Mouse (Mus musculus) splenic B cell, adult 2 months (primary cell): ENCODE results near the gene BC107364.
A peak's percentile ranks its signal among the peaks of the same experiment; 100 is the strongest.
"Not testable (repeated sequence)": the region's sequence is repeated elsewhere in the genome, so short reads cannot be mapped to it uniquely, and the experiment has no call there.

Source experiments
- DNase-seq: peaks from one replicate; pipeline ENCODE4 v3.0.0-alpha.2; 2011; ENCODE audit warnings: low read depth, low spot score
- H3K27me3 ChIP-seq: 2 replicates; pipeline ENCODE4 v1.6.1; 2012; ENCODE audit warnings: mild to moderate bottlenecking, low read length, moderate library complexity, mixed read lengths; ENCODE audit not compliant: control insufficient read depth, poor library complexity, insufficient read depth, severe bottlenecking
- H3K36me3 ChIP-seq: 2 replicates; pipeline ENCODE4 v1.6.1; 2012; ENCODE audit warnings: mild to moderate bottlenecking, low read length, moderate library complexity, mixed read lengths; ENCODE audit not compliant: control insufficient read depth, poor library complexity, insufficient read depth, severe bottlenecking

Gene BC107364

GRCm38 (mm10) chr3:96416595-96416994, 35.5 kb downstream of the BC107364 start:
- Histone ChIP-seq H3K27me3 (0 out of 2 replicates have a peak, but pooled peaks cover 2% of the 10 kb centered on the region), H3K36me3 (no peaks in the 10 kb centered on the region)
- no peak for DNase-seq

DNA sequence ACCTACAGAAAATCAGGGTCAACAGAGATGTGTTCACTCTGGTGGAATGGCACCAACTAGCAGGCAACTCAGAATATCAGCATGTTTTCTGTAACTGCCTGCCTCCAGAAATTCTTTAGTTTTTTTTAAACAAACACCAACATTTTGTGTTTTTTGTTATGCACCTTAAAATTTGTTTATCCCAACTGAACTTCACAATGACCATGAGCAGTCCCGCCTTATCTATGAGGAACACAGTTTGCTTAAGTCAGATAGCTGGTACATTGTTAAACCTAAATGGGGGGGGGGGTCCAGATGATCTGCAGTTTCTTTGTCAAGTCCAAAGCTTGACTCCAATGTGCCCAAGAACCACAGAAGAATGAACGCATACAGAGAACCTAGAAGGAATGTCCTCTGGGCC, 36.0 kb downstream of the BC107364 start:
- no peak for DNase-seq

DNA sequence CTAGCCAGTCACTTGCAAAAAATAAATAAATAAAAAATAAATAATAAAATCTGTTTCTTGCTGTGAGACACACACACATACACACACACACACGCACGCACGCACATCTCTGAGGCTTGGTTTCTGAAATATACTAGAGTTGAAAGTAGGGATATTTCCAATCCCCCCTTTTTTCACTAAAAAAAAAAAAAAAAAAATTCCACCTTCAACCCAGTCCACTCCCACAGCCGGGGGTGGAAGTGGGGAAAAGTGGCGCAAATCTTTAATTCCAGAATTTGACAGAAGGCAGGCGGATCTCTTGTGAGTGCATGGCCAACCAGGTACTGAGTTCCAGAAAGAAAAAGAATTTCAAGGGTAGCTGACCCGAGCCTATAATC, 37.2 kb downstream of the BC107364 start:
- DNase-seq, result no peak
- Histone ChIP-seq H3K27me3 (no peaks in the 10 kb centered on the region), H3K36me3 (no peaks in the 10 kb centered on the region)

More for the DNA sequence above, 36.0 kb downstream of the BC107364 start:
- Histone ChIP-seq H3K36me3 (no peaks in the 10 kb centered on the region), H3K27me3 (0 out of 2 replicates have a peak, but pooled peaks cover 2% of the 10 kb centered on the region)

DNA sequence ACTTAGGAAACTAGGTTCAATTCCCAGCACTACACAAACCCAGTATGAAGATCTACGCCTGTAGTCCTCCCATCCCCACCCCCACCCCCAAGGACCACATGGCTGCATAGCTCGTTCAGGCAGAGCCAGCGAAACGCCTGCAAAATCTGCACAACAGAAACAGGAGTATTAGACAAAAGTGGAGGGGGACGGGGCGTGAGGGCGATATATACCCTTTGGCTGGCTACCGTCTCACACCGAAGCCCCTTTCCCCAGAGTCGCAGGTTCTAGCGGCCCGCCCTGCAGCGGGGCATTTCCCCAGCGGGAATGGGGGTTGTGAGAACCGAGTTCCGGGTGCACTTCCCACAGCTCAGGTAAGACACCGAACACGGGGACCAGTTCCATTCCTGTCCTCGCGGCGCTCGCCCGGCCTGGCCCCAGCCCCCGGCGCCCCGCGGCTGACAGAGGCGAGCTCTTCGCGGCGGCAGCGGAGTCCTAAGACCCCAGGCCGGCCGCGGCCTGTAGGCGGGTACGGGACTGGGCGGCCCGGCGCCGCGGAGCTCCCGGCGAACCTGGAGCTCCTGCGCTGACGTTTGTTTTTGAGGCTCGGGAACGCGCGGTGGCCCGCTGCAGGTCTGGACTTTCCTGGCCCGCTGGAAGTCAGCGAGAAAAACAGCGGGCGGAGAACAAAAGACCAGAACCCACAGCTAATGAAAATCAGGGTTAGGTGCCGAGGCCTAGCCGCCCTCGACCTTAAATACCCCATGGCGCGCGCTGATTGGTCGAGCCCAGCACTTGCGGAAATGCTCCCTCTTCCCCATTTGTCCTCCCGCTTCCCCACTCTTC, 37.8 kb downstream of the BC107364 start:
- peak; percentile 83 for DNase-seq
- no peaks in the 10 kb centered on the region for H3K36me3 ChIP-seq

GRCm38 (mm10) chr3:96413581-96414125, 38.5 kb downstream of the BC107364 start:
- no peak for DNase-seq
- no peaks in the 10 kb centered on the region for H3K27me3 ChIP-seq
- H3K36me3 ChIP-seq, result no peaks in the 10 kb centered on the region

More for the DNA sequence above, 37.8 kb downstream of the BC107364 start:
- H3K27me3 ChIP-seq, result no peaks in the 10 kb centered on the region

- DNase-seq, result no peak
- Histone ChIP-seq H3K27me3 (no peaks in the 10 kb centered on the region), H3K36me3 (no peaks in the 10 kb centered on the region)
Measured at GRCm38 (mm10) chr3:96411821-96412220, 40.3 kb downstream of the BC107364 start.

- Histone ChIP-seq H3K27me3 (no peaks in the 10 kb centered on the region), H3K36me3 (no peaks in the 10 kb centered on the region)
- peak; percentile 37 for DNase-seq
Measured at GRCm38 (mm10) chr3:96410966-96411365, 41.1 kb downstream of the BC107364 start.

GRCm38 (mm10) chr3:96409701-96410246, 42.3 kb downstream of the BC107364 start:
- DNase-seq, result peak; percentile 17
- Histone ChIP-seq H3K27me3 (no peaks in the 10 kb centered on the region), H3K36me3 (no peaks in the 10 kb centered on the region)

GRCm38 (mm10) chr3:96408111-96408510, 44.0 kb downstream of the BC107364 start:
- not testable (repeated sequence) for H3K27me3 ChIP-seq, DNase-seq, H3K36me3 ChIP-seq

DNA sequence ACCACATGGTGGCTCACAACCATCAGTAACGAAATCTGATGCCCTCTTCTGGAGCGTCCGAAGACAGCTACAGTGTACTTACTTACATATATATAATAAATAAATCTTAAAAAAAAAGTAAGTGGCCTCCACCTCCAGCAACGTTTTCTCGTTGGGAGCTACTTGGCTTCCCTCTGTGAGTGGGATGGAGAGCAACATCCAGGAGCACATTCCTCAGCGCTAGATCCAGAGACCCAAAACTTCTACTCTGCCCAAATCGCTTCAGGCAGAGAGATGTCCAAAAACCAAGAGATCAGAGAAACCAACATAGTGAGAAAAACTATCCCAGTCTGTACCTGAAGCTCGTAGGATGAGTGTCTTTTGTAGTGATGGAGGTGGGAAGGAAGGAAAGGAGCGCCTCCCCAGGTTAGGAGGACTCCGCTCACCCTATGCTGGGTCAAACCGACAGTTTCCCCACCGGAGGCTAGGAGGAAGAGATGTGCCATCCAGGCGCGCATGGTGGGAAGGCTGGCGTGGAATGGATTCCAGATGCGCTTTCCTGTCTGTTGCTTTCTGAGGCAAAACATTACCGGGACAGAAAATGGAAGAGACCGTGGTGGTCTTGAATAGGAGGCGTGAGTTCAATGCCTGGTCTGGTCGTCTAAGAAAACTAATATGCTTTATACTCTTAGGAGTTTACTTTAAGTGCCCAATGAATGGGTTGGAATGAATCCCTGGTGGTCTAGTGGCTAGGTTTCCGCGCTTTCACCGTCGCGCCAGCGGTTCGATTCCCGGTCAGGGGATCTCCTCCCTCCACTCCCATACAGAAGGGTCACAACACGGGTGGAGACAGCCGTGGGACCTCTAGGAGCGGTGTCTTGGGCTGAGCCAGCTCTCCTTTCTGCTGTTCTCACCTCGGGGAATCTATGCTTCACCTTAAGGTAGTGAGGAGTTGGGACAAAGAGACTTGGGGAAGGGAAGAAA, 46.3 kb downstream of the BC107364 start:
- Histone ChIP-seq H3K36me3 (no peaks in the 10 kb centered on the region), H3K27me3 (0 out of 2 replicates have a peak, but pooled peaks cover 2% of the 10 kb centered on the region)
- DNase-seq, result no peak

- H3K27me3 ChIP-seq, result 0 out of 2 replicates have a peak, but pooled peaks cover 2% of the 10 kb centered on the region
- no peaks in the 10 kb centered on the region for H3K36me3 ChIP-seq
- no peak for DNase-seq
Measured at GRCm38 (mm10) chr3:96405004-96405403, 47.1 kb downstream of the BC107364 start.

DNA sequence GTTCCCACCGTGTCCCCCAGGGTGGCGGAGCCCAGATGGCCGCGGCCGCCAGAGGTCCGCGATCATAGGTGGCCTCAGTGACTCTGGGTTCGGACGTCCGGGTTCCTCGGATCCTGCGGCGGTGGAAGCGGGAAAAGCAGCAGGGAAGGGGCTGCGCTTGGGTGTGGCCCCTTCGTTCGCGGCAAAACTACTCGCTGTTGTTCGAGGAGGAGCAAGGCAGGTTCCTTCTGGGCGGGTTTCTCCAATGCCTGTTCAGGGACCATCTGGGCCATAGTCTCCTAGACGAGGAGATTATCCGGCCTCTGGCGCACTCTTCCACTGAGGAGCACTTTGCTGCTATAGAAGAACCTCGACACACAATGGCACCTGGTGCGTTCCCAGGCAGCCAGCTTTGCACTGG, 47.7 kb downstream of the BC107364 start:
- no peak for DNase-seq
- Histone ChIP-seq H3K36me3 (no peaks in the 10 kb centered on the region), H3K27me3 (0 out of 2 replicates have a peak, but pooled peaks cover 2% of the 10 kb centered on the region)

DNA sequence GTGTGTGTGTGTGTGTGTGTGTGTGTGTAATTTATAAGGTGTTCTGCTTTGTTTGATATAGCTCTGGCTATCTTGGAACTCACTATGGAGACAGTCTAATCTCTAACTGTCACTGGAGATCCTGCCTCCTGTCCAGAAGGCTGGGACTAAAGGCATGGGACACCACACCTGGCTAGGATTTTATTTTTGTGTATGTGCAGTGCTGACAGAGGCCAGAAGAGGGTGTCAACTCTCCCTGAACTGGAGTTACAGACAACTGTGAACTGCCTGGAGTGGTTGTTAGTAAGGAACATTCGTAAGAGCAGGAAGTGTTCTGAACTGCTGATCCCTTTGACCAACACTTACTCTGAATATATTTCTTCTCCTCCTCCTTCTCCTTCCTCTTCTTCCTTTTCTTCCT, 49.1 kb downstream of the BC107364 start:
- DNase-seq, result peak; percentile 44
- Histone ChIP-seq H3K36me3 (no peaks in the 10 kb centered on the region), H3K27me3 (0 out of 2 replicates have a peak, but pooled peaks cover 2% of the 10 kb centered on the region)

- H3K27me3 ChIP-seq, result 0 out of 2 replicates have a peak, but pooled peaks cover 2% of the 10 kb centered on the region
- no peaks in the 10 kb centered on the region for H3K36me3 ChIP-seq
- peak; percentile 48 for DNase-seq
Measured at GRCm38 (mm10) chr3:96401832-96402501, 50.1 kb downstream of the BC107364 start.
